Mouse (Mus musculus): ENCODE data around the gene Nlgn3.

DNA sequence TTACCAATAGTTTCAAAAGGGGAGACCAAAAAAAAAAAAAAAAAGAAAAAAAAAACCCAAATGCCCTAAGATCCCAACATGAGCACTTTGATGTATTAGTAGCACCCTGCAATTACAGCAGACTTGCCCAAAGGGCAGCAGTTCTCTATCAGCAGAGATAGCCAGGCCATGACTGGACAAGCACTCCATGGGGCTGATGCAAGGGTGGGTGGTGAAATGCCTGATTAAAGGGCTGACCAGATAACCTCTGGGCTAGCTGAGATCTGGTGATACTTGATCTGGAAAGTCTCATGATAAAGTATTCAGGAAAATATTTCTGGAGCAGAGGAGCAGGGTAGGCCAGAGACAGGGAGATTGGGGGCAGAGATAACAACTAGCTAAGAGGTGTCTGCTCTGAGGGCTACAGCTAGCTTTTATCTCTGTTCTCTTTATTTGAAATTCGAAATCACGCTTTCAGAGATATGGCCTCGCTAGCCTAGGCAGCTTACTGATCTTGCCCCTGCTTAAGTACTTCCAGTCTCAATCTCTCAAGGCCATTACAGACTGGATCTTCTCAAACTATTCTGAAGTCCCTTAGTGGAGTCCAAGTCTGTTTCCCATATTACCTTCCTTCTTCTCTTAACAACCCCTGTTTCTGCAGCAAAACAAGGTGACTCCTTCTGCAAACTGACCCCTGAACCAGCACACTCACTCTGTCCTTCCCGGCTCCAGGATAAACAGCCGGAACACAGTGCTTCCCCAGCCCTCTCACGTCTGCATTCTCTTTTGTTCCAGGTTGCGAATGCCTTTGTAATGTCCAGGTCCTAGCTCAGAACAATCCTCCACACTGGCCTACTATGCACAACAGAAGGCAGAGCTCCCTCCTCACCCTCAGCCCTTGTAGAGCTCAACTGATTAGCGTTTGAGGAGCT, 27.3 kb downstream of the Nlgn3 start:
- TF ChIP-seq EP300 (IDR thresholded peaks at IDR 0.05; ENCODE audit: low read depth) (no peak), CTCF (IDR thresholded peaks at IDR 0.05; ENCODE audit: low read depth) (no peak)

Measured in heart, postnatal 0 days (tissue).